Mouse (Mus musculus) heart, embryonic 14.5 days (tissue): ENCODE results near the gene Abca6. TPM values are rescaled to one million over a fixed set of nuclear protein-coding genes. Genes with fewer than 3 reads are reported as not detected.

ENCODE experiments used
- ATAC-seq: fragments of 200-750 bp; cut with Nextera tagmentation; 2 replicates; pipeline ENCODE4 v1.8.0; 2017; ENCODE audit warnings: low read depth, moderate TSS enrichment; ENCODE audit not compliant: insufficient number of reproducible peaks, insufficient read depth, low FRiP score
- H3K27ac ChIP-seq, 2 experiments: fragments of 200-500 bp in 1 of 2; fragments of 300-500 bp in 1 of 2; sonication (generic) in 1 of 2; replicated peaks in 1 of 2; 2 replicates each; pipeline ENCODE4 v1.5.1; 2012 to 2014; ENCODE audit warnings: low read depth in 2 of 2, low read length in 2 of 2, control low read depth in 1 of 2, mild to moderate bottlenecking in 1 of 2, mixed read lengths in 1 of 2; ENCODE audit not compliant: control insufficient read depth in 1 of 2, insufficient read depth in 1 of 2
- H3K27me3 ChIP-seq: fragments of 300-500 bp; sonication (generic); 2 replicates; pipeline ENCODE4 v1.6.1; 2014; ENCODE audit warnings: mild to moderate bottlenecking, low read length, control low read depth; ENCODE audit not compliant: control insufficient read depth, insufficient read depth
- H3K36me3 ChIP-seq: fragments of 300-500 bp; sonication (generic); 2 replicates; pipeline ENCODE4 v1.6.1; 2014; ENCODE audit warnings: mild to moderate bottlenecking, control low read depth, low read length, mixed read lengths; ENCODE audit not compliant: control insufficient read depth, insufficient read depth
- H3K4me1 ChIP-seq, 2 experiments: fragments of 200-500 bp in 1 of 2; fragments of 300-500 bp in 1 of 2; sonication (generic) in 1 of 2; 2 replicates each; pipeline ENCODE4 v1.6.1; 2012 to 2014; ENCODE audit warnings: low read length in 2 of 2, control low read depth in 1 of 2, mixed read lengths in 1 of 2; ENCODE audit not compliant: control insufficient read depth in 2 of 2, insufficient read depth in 2 of 2
- H3K4me2 ChIP-seq: fragments of 300-500 bp; sonication (generic); 2 replicates; pipeline ENCODE4 v1.6.1; 2014; ENCODE audit warnings: mild to moderate bottlenecking, low read length
- H3K4me3 ChIP-seq, 2 experiments: fragments of 200-500 bp in 1 of 2; fragments of 300-500 bp in 1 of 2; sonication (generic) in 1 of 2; 2 replicates each; pipeline ENCODE4 v1.5.1; 2012 to 2014; ENCODE audit warnings: low read length in 2 of 2, mild to moderate bottlenecking in 2 of 2, control low read depth in 1 of 2, low read depth in 1 of 2, moderate library complexity in 1 of 2; ENCODE audit not compliant: control insufficient read depth in 1 of 2, insufficient read depth in 1 of 2
- H3K9ac ChIP-seq: fragments of 300-500 bp; sonication (generic); 2 replicates; pipeline ENCODE4 v1.6.1; 2014; ENCODE audit warnings: mild to moderate bottlenecking, low read length
- H3K9me3 ChIP-seq: fragments of 300-500 bp; sonication (generic); 2 replicates; pipeline ENCODE4 v1.6.1; 2016; ENCODE audit warnings: low read length, control low read depth; ENCODE audit not compliant: control insufficient read depth
- WGBS: fragments of 180-500 bp; shearing (Covaris S2); extraction: QIAGEN DNeasy Blood & Tissue Kit; methylation state at CpG from one replicate; pipeline ENCODE4 v1.1.7; 2014; 5-methylcytosine and 5-hydroxymethylcytosine counted together
- polyA plus RNA-seq: library from polyadenylated mRNA; unstranded; fragments of >200 nt; fragmentation: Nextera tagmentation; extraction: Ambion mirVana; gene quantifications from 2 replicates; pipeline ENCODE4 v1.2.1, GENCODE M21; 2014

Abca6 gene
- polyA plus RNA-seq, 1 experiment from 2014 or later, result 1.3 TPM

DNA sequence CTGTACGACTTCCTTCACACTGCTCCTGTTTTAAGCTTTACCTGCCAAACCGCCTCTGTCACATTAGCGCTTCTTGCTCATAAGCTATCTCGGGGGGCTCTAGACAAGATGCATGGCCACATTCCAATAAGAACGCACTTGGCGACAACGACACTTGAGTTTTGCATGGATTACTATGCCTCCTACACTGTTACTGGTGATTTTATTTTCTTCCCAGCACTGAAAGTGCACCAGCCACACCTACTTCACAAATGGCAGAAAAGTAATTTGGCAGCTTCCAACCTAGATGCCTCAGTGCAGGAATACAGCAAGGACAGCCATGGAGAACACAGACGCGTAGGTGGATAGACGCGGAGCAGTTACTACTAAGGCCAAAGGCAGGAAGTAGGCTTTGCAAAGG lies 95.6 kb downstream of the Abca6 start:
- H3K27ac ChIP-seq, result no peak overlapping the region
- H3K9ac ChIP-seq, result no peak overlapping the region
- H3K4me2 ChIP-seq, result no peak overlapping the region
- no peaks in the 10 kb centered on the region for H3K27me3 ChIP-seq
- H3K4me1 ChIP-seq, result no peaks in the 10 kb centered on the region
- 90% methylated on average over 11 of the region's 11 CpGs for WGBS
- no peak overlapping the region for H3K4me3 ChIP-seq
- no peaks in the 10 kb centered on the region for H3K9me3 ChIP-seq
- ATAC-seq, result no peak
- H3K36me3 ChIP-seq, result no peaks in the 10 kb centered on the region

GRCm38 (mm10) chr11:110147640-110148039 lies 103.9 kb downstream of the Abca6 start:
- H3K9ac ChIP-seq, result no peak overlapping the region
- no peak overlapping the region for H3K27ac ChIP-seq
- H3K4me2 ChIP-seq, result no peak overlapping the region
- H3K36me3 ChIP-seq, result no peaks in the 10 kb centered on the region
- no peak for ATAC-seq
- WGBS, result 88% methylated on average over 5 of the region's 5 CpGs
- no peaks in the 10 kb centered on the region for H3K4me1 ChIP-seq
- H3K4me3 ChIP-seq, result no peak overlapping the region
- no peaks in the 10 kb centered on the region for H3K9me3 ChIP-seq
- H3K27me3 ChIP-seq, result no peaks in the 10 kb centered on the region

- Histone ChIP-seq H3K4me2 (no peak overlapping the region), H3K4me1 (no peaks in the 10 kb centered on the region), H3K4me3 (no peak overlapping the region), H3K27me3 (no peaks in the 10 kb centered on the region), H3K9ac (no peak overlapping the region), H3K9me3 (no peaks in the 10 kb centered on the region), H3K36me3 (no peaks in the 10 kb centered on the region), H3K27ac (no peak overlapping the region)
- WGBS, result 81% methylated on average over 11 of the region's 11 CpGs
- no peak for ATAC-seq
These were observed 106.2 kb downstream of the Abca6 start for GRCm38 (mm10) chr11:110145421-110145820.

GRCm38 (mm10) chr11:110130760-110131159 lies 120.8 kb downstream of the Abca6 start:
- Histone ChIP-seq H3K9me3 (no peaks in the 10 kb centered on the region), H3K27me3 (no peaks in the 10 kb centered on the region), H3K4me1 (0 out of 4 replicates have a peak, but pooled peaks cover 0 to 2% of the 10 kb centered on the region in 2 experiments), H3K36me3 (no peaks in the 10 kb centered on the region), H3K27ac (no peak overlapping the region), H3K9ac (no peak overlapping the region), H3K4me2 (no peak overlapping the region), H3K4me3 (no peak overlapping the region)
- ATAC-seq, result no peak
- WGBS, result 61% methylated on average over 5 of the region's 5 CpGs

Other genes starting within 250 kb of the Abca6 start
- gene Abca8a, start 155.8 kb downstream of the Abca6 start, polyA plus RNA-seq, result 2.5 and 3.2 TPM in 2 replicates
- gene Abca9, start 83.6 kb downstream of the Abca6 start, polyA plus RNA-seq, result 4.2 and 4.5 TPM in 2 replicates
- gene Abca5, start 85.9 kb upstream of the Abca6 start, polyA plus RNA-seq, result 4.4 and 5.0 TPM in 2 replicates
- gene Map2k6, start 147.3 kb upstream of the Abca6 start, polyA plus RNA-seq, result 18.8 and 19.2 TPM in 2 replicates